17 mouse cellular contexts compared by ENCODE assay signal in the genomic region with DNA sequence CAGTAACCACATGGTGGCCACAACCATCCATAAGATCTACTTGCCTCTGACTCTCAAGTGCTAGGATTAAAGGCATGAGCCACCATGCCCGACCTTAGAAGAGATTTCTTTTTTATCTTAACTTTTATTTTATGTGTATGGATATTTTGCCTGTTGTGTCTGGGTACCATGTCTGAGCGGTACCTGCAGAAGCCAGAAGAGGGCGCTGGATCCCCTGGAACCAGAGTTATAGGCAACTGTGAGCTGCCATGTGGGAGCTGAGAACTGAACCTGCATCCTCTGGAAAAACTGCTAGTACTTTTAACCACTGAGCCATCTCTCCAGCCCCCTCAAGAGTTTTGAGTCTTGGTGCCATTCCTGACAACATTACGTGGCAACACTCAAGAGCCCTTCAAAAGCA.
DNase-seq lines count a peak whose midpoint lies in the region; ATAC-seq and TF ChIP-seq lines count a peak whose summit lies in the region.
"Had no signal": no experiment of that assay in that cellular context is flagged by ENCODE, and none has a peak within 500 bp of the region (broad histone marks: within the 10 kb centered on the region; RNA-seq: fewer than 3 reads in every experiment).

No protein-coding gene starts in this region.

- no peak for TF ChIP-seq POLR2A in kidney, adult 2 months (IDR thresholded peaks at IDR 0.05; ENCODE audit: low read depth, low read length)
- no peak for TF ChIP-seq POLR2A in ES-Bruce4 (IDR thresholded peaks at IDR 0.05; ENCODE audit: insufficient read depth, low read length)
- TF ChIP-seq POLR2A in cortical plate, adult 2 months (IDR thresholded peaks at IDR 0.05; ENCODE audit: extremely low read depth, insufficient read depth, low read length) = no peak

- no peaks in the 10 kb centered on the region for H3K4me1 ChIP-seq in kidney, adult 2 months (ENCODE audit: control insufficient read depth, insufficient read depth, low read length)
- H3K4me1 ChIP-seq in lung, postnatal 0 days (ENCODE audit: insufficient read depth, low read depth, low read length) = no peaks in the 10 kb centered on the region
- no peaks in the 10 kb centered on the region for H3K4me1 ChIP-seq in ES-Bruce4 (ENCODE audit: control insufficient read depth, insufficient read depth, low read length)
- no peaks in the 10 kb centered on the region for H3K4me1 ChIP-seq in cortical plate, adult 2 months (ENCODE audit: control insufficient read depth, insufficient read depth, low read length)

- 0 out of 2 replicates have a peak, but pooled peaks have one; percentile 10 for TF ChIP-seq CTCF in kidney, adult 2 months (conservative IDR thresholded peaks at IDR 0.05; ENCODE audit: insufficient read depth, insufficient read length, low read depth, low read length)
- TF ChIP-seq CTCF in lung, postnatal 0 days (IDR thresholded peaks at IDR 0.05) = peak; percentile 36; the same call in 1 of the 2 replicates
- TF ChIP-seq CTCF in ES-Bruce4 (IDR thresholded peaks at IDR 0.05; ENCODE audit: low read depth, low read length) = peak; percentile 59
- 0 out of 2 replicates have a peak, but pooled peaks have one; percentile 4 for TF ChIP-seq CTCF in cortical plate, adult 2 months (IDR thresholded peaks at IDR 0.05; ENCODE audit: extremely low read depth, insufficient read depth, low read length)

- no peak overlapping the region for H3K27ac ChIP-seq in kidney, adult 2 months (ENCODE audit: insufficient read depth, low read depth, low read length)
- H3K27ac ChIP-seq in lung, postnatal 0 days (ENCODE audit: low read length) = no peak overlapping the region
- no peak overlapping the region for H3K27ac ChIP-seq in ES-Bruce4 (ENCODE audit: insufficient read depth, low read length)
- H3K27ac ChIP-seq in cortical plate, adult 2 months (ENCODE audit: insufficient read depth, low read length) = no peak overlapping the region
- H3K27ac ChIP-seq: embryonic facial prominence, embryonic 10.5 days; forebrain, embryonic 13.5 days; hindbrain, embryonic 15.5 days; liver, embryonic 15.5 days had no signal

- H3K4me2 ChIP-seq in lung, postnatal 0 days (replicated peaks; ENCODE audit: low read depth, low read length) = no peak overlapping the region
- H3K4me2 ChIP-seq: forebrain, embryonic 13.5 days; heart, embryonic 12.5 days; hindbrain, embryonic 15.5 days; liver, embryonic 15.5 days had no signal

- H3K9me3 ChIP-seq in lung, postnatal 0 days (ENCODE audit: low read length) = no peaks in the 10 kb centered on the region
- no peaks in the 10 kb centered on the region for H3K9me3 ChIP-seq in ES-Bruce4 (replicated peaks; ENCODE audit: control insufficient read depth, insufficient read depth, low read length, poor library complexity, severe bottlenecking)
- H3K9me3 ChIP-seq: hindbrain, embryonic 15.5 days; liver, embryonic 15.5 days had no signal

- TF ChIP-seq EP300 in lung, postnatal 0 days (IDR thresholded peaks at IDR 0.05) = no peak
- TF ChIP-seq EP300 in ES-Bruce4 (IDR thresholded peaks at IDR 0.05; ENCODE audit: insufficient read depth, low read depth, low read length) = no peak

- no peak for DNase-seq in kidney, adult 2 months
- DNase-seq in kidney, adult 18-20 months = no peak
- no peak for DNase-seq in lung, postnatal 0 days (ENCODE audit: low spot score)
- DNase-seq in lung, postnatal 25 days (ENCODE audit: low spot score) = no peak
- no peak for DNase-seq in kidney, adult 8-10 months
- DNase-seq: cerebellum, postnatal 36 days; kidney, adult 9 months; midbrain, embryonic 14.5 days had no signal

- no peak for ATAC-seq in lung, postnatal 0 days
- no peak for ATAC-seq in megakaryocyte-erythroid progenitor cell, adult 5-6 weeks (replicated peaks; ENCODE audit: low FRiP score, low TSS enrichment, poor library complexity, severe bottlenecking)
- ATAC-seq: forebrain, embryonic 13.5 days; Patski had no signal

- H3K4me3 ChIP-seq in kidney, adult 2 months (ENCODE audit: insufficient read depth, low read depth, low read length) = no peak overlapping the region
- H3K4me3 ChIP-seq in lung, postnatal 0 days (ENCODE audit: low read depth, low read length) = no peak overlapping the region
- H3K4me3 ChIP-seq in ES-Bruce4 (ENCODE audit: low read depth, low read length) = no peak overlapping the region
- H3K4me3 ChIP-seq in cortical plate, adult 2 months (ENCODE audit: insufficient read depth, low read length) = no peak overlapping the region
- H3K4me3 ChIP-seq: embryonic facial prominence, embryonic 10.5 days; forebrain, embryonic 13.5 days; heart, embryonic 12.5 days; hindbrain, embryonic 15.5 days; liver, embryonic 15.5 days had no signal

- no peaks in the 10 kb centered on the region for H3K36me3 ChIP-seq in kidney, adult 2 months (ENCODE audit: control insufficient read depth, insufficient read depth, low read length)
- 0 out of 2 replicates have a peak, but pooled peaks cover 6% of the 10 kb centered on the region for H3K36me3 ChIP-seq in lung, postnatal 0 days (ENCODE audit: insufficient read depth, low read length)
- no peaks in the 10 kb centered on the region for H3K36me3 ChIP-seq in ES-Bruce4 (ENCODE audit: control insufficient read depth, insufficient read depth, low read length, poor library complexity, severe bottlenecking)
- H3K36me3 ChIP-seq: hindbrain, embryonic 15.5 days had no signal

- H3K9ac ChIP-seq in lung, postnatal 0 days (replicated peaks; ENCODE audit: low read depth) = no peak overlapping the region
- H3K9ac ChIP-seq in ES-Bruce4 (ENCODE audit: low read depth, poor library complexity, severe bottlenecking) = no peak overlapping the region
- H3K9ac ChIP-seq: forebrain, embryonic 13.5 days; heart, embryonic 12.5 days; hindbrain, embryonic 15.5 days; liver, embryonic 15.5 days had no signal

- H3K27me3 ChIP-seq in kidney, adult 2 months (replicated peaks; ENCODE audit: control insufficient read depth, insufficient read depth, low read length) = no peaks in the 10 kb centered on the region
- H3K27me3 ChIP-seq in lung, postnatal 0 days (replicated peaks; ENCODE audit: insufficient read depth, low read length) = no peaks in the 10 kb centered on the region
- H3K27me3 ChIP-seq in ES-Bruce4 (ENCODE audit: control insufficient read depth, insufficient read depth, low read length, poor library complexity, severe bottlenecking) = no peaks in the 10 kb centered on the region
- H3K27me3 ChIP-seq: forebrain, embryonic 13.5 days; heart, embryonic 12.5 days; hindbrain, embryonic 15.5 days; liver, embryonic 15.5 days; Patski had no signal

- 88% methylated on average over 4 of the region's 4 CpGs for WGBS in kidney, adult 2 months
- WGBS in lung, postnatal 0 days = 82% methylated on average over 4 of the region's 4 CpGs

Comparison
In these comparisons a context has a peak if more than half of its experiments do, and no peak if none do; other contexts are left out.
1. CTCF ChIP-seq: peak in every context shown above with its lines; median percentile 59 in ES-Bruce4; 36 in lung, postnatal 0 days; 10 in kidney, adult 2 months; 4 in cortical plate, adult 2 months.